Mouse (Mus musculus) erythroblast, embryonic 14.5 days (primary cell): ENCODE measurements around the gene Gpr156.

Experiments used
- GATA1 ChIP-seq: IDR thresholded peaks from 2 replicates; pipeline ENCODE4 v1.6.1; 2012; ENCODE audit warnings: low read length, inconsistent platforms, mixed read lengths
- TAL1 ChIP-seq: IDR thresholded peaks from 3 replicates; pipeline ENCODE4 v1.6.1; 2012; ENCODE audit warnings: low read length, inconsistent platforms, mixed read lengths

DNA sequence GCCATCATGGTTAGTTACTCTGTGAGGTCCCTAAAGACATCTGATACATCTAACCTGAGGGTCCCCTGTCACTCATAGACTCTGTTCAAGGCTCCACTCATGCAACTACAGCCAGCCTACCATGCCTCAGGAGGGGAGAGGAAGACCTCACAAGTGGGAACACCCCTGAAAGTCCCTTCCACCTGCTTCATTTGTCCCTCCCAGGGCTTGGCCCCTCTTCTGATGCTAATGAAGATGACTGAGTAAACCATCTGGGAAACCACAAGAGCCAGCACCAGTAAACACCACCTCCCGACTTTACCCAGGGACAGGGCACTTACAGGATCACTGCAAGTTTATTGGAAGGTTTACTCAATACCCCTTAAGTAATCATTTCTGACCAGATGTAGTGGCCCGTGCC, 85.5 kb downstream of the Gpr156 start:
- no peak for TF ChIP-seq TAL1
- no peak for TF ChIP-seq GATA1
